Mouse (Mus musculus) stomach, postnatal 0 days (tissue): Measurements from ENCODE around the gene Phf14. TPM values are rescaled to one million over a fixed set of nuclear protein-coding genes. Genes with fewer than 3 reads are reported as not detected.

Experiments used
- ATAC-seq: fragments of 200-750 bp; cut with Nextera tagmentation; 2 replicates; pipeline ENCODE4 v1.8.0; 2017; ENCODE audit not compliant: low FRiP score, low TSS enrichment
- DNase-seq: peaks from one replicate; pipeline ENCODE4 v3.0.0-alpha.2; 2016; ENCODE audit warnings: low spot score
- H3K27ac ChIP-seq: fragments of 300-500 bp; sonication (generic); replicated peaks from 2 replicates; pipeline ENCODE4 v1.5.1; 2014; ENCODE audit warnings: mild to moderate bottlenecking, control low read depth
- H3K27me3 ChIP-seq: fragments of 300-500 bp; sonication (generic); 2 replicates; pipeline ENCODE4 v1.6.1; 2014; ENCODE audit warnings: low read length; ENCODE audit not compliant: control insufficient read depth, insufficient read depth
- H3K36me3 ChIP-seq: fragments of 300-500 bp; sonication (generic); 2 replicates; pipeline ENCODE4 v1.6.1; 2014; ENCODE audit warnings: low read length, mixed read lengths; ENCODE audit not compliant: control insufficient read depth, insufficient read depth
- H3K4me1 ChIP-seq: fragments of 300-500 bp; sonication (generic); replicated peaks from 2 replicates; pipeline ENCODE4 v1.6.1; 2014; ENCODE audit warnings: antibody characterized with exemption; ENCODE audit not compliant: control insufficient read depth, insufficient read depth
- H3K4me2 ChIP-seq: fragments of 300-500 bp; sonication (generic); replicated peaks from 2 replicates; pipeline ENCODE4 v1.6.1; 2014; ENCODE audit warnings: low read depth, mild to moderate bottlenecking, control low read depth, moderate library complexity
- H3K4me3 ChIP-seq: fragments of 300-500 bp; sonication (generic); 2 replicates; pipeline ENCODE4 v1.5.1; 2014; ENCODE audit warnings: low read depth, low read length, control low read depth
- H3K9ac ChIP-seq: fragments of 300-500 bp; sonication (generic); 2 replicates; pipeline ENCODE4 v1.6.1; 2014; ENCODE audit warnings: mild to moderate bottlenecking, low read length, control low read depth, mixed read lengths
- H3K9me3 ChIP-seq: fragments of 300-500 bp; sonication (generic); 2 replicates; pipeline ENCODE4 v1.6.1; 2016; ENCODE audit warnings: low read length; ENCODE audit not compliant: control insufficient read depth
- CTCF ChIP-seq: IDR thresholded peaks from 2 replicates; pipeline ENCODE4 v1.5.1; 2016; ENCODE audit warnings: antibody characterized with exemption, low read depth, mild to moderate bottlenecking, moderate library complexity
- EP300 ChIP-seq: optimal IDR thresholded peaks from 2 replicates; pipeline ENCODE3; 2016; ENCODE audit warnings: antibody characterized with exemption
- WGBS: fragments of 180-500 bp; shearing (Covaris S2); extraction: QIAGEN DNeasy Blood & Tissue Kit; methylation state at CpG from one replicate; pipeline ENCODE4 v1.1.7; 2014; 5-methylcytosine and 5-hydroxymethylcytosine counted together
- polyA plus RNA-seq: library from polyadenylated mRNA; unstranded; fragments of >200 nt; fragmentation: Nextera tagmentation; extraction: Ambion mirVana; gene quantifications from 2 replicates; pipeline ENCODE4 v1.2.1, GENCODE M21; 2015

Phf14 gene
- polyA plus RNA-seq, 1 experiment from 2014 or later: 58.7 TPM

DNA sequence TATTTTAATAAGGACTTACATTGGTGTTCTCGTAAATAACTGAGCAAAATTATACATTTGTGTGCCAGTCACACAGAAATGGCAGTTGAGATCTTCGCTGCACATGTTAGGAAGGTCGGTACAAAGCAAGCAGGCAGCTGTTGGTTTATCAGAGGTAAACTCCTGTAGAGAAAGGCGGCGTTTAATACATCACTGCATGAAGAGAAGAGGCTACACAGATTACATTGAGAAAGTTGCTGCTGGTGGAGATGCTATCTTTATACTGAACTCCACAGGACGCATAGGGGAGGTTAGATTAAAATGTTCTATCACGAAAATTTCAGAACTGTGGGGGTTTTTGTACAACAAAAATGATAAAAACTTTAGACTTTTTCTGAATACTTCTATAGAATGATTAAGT lies 52.6 kb downstream of the Phf14 start:
- H3K4me2 ChIP-seq: no peak overlapping the region
- no peaks in the 10 kb centered on the region for H3K27me3 ChIP-seq
- no peak for ATAC-seq
- H3K9ac ChIP-seq: no peak overlapping the region
- peaks cover 4% of the 10 kb centered on the region; the same call in 1 of the 2 replicates for H3K36me3 ChIP-seq
- H3K9me3 ChIP-seq: no peaks in the 10 kb centered on the region
- H3K27ac ChIP-seq: no peak overlapping the region
- WGBS: 83% methylated on average over 7 of the region's 7 CpGs
- DNase-seq: no peak
- no peak overlapping the region for H3K4me3 ChIP-seq
- H3K4me1 ChIP-seq: no peaks in the 10 kb centered on the region
- no peak for TF ChIP-seq CTCF
- TF ChIP-seq EP300: no peak

DNA sequence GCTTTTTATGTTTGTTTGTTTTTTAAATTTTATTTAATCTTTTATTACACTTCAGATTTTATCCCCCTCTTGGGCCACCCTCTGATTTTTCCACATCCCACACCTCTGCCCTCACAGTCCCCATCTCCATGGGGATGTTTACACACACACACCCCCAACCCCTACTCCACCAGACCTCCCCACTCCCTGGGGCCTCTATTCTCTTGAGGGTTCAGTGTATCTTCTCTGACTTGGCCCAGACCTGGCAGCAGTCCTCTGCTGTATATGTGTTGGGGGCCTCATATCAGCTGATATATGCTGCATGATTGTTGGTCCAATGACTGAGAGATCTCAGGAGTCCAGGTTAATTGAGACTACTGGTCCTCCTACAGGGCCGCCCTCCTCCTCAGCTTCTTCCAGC lies 86.2 kb downstream of the Phf14 start:
- TF ChIP-seq EP300 (no peak), CTCF (no peak)
- DNase-seq: no peak
- Histone ChIP-seq H3K4me1 (no peaks in the 10 kb centered on the region), H3K27ac (no peak overlapping the region), H3K36me3 (0 out of 2 replicates have a peak, but pooled peaks cover 4% of the 10 kb centered on the region), H3K4me2 (no peak overlapping the region), H3K9ac (no peak overlapping the region), H3K4me3 (no peak overlapping the region), H3K27me3 (no peaks in the 10 kb centered on the region), H3K9me3 (no peaks in the 10 kb centered on the region)
- no peak for ATAC-seq
- WGBS: 90% methylated on average over 1 of the region's 1 CpGs

DNA sequence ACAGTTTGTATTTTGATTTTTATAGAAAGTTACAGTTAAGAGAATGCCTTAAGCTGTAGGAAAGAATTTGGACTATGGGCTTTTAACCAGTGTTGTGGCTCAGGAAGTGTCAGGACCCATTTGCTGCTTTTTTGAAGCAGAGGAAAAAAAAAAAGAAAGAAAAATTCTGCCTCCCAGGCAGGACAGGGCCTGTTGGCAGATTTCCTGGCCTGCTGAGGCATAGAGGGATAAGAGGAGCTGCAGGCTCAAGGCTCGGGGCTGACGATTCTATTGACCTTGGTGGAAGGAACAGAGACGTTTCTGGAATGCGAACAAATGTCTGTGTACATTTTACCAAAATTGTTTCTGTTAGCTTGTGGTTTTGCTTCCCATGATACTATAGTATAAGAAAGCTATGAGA lies 91.0 kb downstream of the Phf14 start:
- no peak for TF ChIP-seq CTCF
- no peak for TF ChIP-seq EP300
- H3K27me3 ChIP-seq: no peaks in the 10 kb centered on the region
- no peak for ATAC-seq
- H3K27ac ChIP-seq: no peak overlapping the region
- no peak overlapping the region for H3K4me3 ChIP-seq
- 45% methylated on average over 4 of the region's 4 CpGs for WGBS
- H3K9me3 ChIP-seq: no peaks in the 10 kb centered on the region
- DNase-seq: no peak
- no peak overlapping the region for H3K9ac ChIP-seq
- 0 out of 2 replicates have a peak, but pooled peaks cover 9% of the 10 kb centered on the region for H3K36me3 ChIP-seq
- H3K4me2 ChIP-seq: no peak overlapping the region
- no peaks in the 10 kb centered on the region for H3K4me1 ChIP-seq

DNA sequence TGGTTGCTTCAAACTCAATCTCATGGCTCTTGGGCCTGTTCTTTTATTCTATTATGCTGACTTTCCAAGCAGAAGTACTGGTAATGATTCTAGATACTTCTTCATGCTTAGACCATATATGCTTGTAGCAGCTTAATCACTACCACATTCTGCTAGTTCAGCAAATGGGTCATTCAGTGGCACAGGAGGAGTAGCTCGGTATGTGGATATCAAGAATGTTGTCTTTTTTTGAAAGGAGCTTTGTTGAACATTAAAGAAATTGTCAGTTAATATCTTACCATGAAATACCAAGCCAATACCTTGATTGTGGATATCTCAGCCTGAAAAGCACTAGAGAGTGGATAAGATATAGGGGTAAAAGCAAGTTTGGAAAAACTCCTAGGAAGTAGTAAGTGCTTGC lies 91.9 kb downstream of the Phf14 start:
- 84% methylated on average over 1 of the region's 1 CpGs for WGBS

DNA sequence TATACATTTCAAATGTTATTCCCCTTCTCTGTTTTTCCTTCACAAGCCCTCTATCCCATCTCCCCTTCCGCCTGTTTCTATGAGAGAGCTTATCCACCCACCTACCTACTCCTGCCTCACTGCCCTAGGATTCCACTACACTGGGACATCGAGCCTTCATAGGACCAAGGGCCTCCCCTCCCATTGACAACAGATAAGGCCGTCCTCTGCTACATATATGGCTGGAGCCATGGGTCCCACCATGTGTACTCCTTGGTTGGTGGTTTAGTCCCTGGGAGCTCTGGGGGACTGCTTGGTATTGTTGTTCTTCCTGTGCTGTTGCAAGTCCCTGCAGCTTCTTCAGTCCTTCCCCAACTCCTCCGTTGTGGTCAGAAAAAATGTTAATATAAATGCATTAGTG lies 97.8 kb downstream of the Phf14 start:
- no peak for ATAC-seq
- Histone ChIP-seq H3K4me1 (no peaks in the 10 kb centered on the region), H3K9me3 (no peaks in the 10 kb centered on the region), H3K4me3 (no peak overlapping the region), H3K4me2 (no peak overlapping the region), H3K36me3 (0 out of 2 replicates have a peak, but pooled peaks cover 5% of the 10 kb centered on the region), H3K9ac (no peak overlapping the region), H3K27me3 (no peaks in the 10 kb centered on the region), H3K27ac (no peak overlapping the region)
- DNase-seq: no peak
- TF ChIP-seq EP300 (no peak), CTCF (no peak)
- 93% methylated on average over 4 of the region's 4 CpGs for WGBS

More for the DNA sequence above, 91.9 kb downstream of the Phf14 start:
- H3K27me3 ChIP-seq: no peaks in the 10 kb centered on the region
- H3K4me2 ChIP-seq: no peak overlapping the region
- no peak for DNase-seq
- TF ChIP-seq CTCF: no peak
- TF ChIP-seq EP300: no peak
- no peaks in the 10 kb centered on the region for H3K4me1 ChIP-seq
- H3K36me3 ChIP-seq: 0 out of 2 replicates have a peak, but pooled peaks cover 9% of the 10 kb centered on the region
- H3K9me3 ChIP-seq: no peaks in the 10 kb centered on the region
- no peak for ATAC-seq
- H3K27ac ChIP-seq: no peak overlapping the region
- no peak overlapping the region for H3K4me3 ChIP-seq
- no peak overlapping the region for H3K9ac ChIP-seq

DNA sequence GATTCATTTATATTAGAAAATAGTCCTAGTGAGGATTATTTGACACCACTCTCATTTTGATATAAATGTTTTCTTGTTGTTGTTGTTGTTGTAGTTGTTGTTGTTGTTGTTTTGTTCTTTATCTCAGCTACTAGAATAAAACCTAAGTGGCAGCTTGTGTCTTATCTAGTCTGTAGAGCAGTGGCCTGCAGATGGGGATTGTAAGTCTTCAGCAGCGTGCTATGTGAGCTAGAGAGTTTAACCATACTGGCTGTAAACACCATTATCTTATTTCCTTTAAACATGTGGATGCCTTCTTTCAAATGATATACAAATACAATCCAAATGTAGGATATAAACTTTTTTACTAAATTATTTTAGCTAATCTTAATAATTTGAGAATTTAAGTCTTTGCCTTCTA lies 98.4 kb downstream of the Phf14 start:
- no peaks in the 10 kb centered on the region for H3K9me3 ChIP-seq
- H3K27me3 ChIP-seq: no peaks in the 10 kb centered on the region
- 0 out of 2 replicates have a peak, but pooled peaks cover 5% of the 10 kb centered on the region for H3K36me3 ChIP-seq
- no peak for TF ChIP-seq EP300
- TF ChIP-seq CTCF: no peak
- no peak overlapping the region for H3K4me2 ChIP-seq
- no peak overlapping the region for H3K4me3 ChIP-seq
- H3K4me1 ChIP-seq: no peaks in the 10 kb centered on the region
- 79% methylated on average over 1 of the region's 1 CpGs for whole genome bisulfite sequencing
- H3K27ac ChIP-seq: no peak overlapping the region
- no peak overlapping the region for H3K9ac ChIP-seq
- ATAC-seq (no peak), DNase-seq (no peak)
